Mouse (Mus musculus) embryo, embryonic 11.5 days (tissue): ENCODE data around the gene Prph.
"Not testable (repeated sequence)": the region's sequence is repeated elsewhere in the genome, so short reads cannot be mapped to it uniquely, and the experiment has no call there.

Experiments used
- DNase-seq: peaks from one replicate; pipeline ENCODE4 v3.0.0-alpha.2; 2012; ENCODE audit warnings: low read depth, low spot score

The Prph gene

DNA sequence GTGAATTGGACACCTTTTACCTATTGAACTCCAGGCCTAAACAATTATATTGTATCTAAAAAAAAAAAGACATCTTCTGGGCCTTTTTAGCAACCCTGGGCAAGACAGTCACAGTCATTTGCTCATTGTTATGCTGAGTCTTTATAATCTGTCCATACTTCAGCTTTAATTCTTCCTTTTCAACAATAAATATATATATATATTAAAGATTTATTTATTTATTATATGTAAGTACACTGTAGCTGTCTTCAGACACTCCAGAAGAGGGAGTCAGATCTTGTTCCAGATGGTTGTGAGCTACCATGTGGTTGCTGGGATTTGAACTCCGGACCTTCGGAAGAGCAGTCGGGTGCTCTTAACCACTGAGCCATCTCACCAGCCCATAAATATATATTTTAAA is 21.0 kb downstream of the Prph start:
- not testable (repeated sequence) for DNase-seq

GRCm38 (mm10) chr15:99078181-99078910 is 23.4 kb downstream of the Prph start:
- DNase-seq: no peak

GRCm38 (mm10) chr15:99079804-99080203 is 24.8 kb downstream of the Prph start:
- DNase-seq: no peak

DNA sequence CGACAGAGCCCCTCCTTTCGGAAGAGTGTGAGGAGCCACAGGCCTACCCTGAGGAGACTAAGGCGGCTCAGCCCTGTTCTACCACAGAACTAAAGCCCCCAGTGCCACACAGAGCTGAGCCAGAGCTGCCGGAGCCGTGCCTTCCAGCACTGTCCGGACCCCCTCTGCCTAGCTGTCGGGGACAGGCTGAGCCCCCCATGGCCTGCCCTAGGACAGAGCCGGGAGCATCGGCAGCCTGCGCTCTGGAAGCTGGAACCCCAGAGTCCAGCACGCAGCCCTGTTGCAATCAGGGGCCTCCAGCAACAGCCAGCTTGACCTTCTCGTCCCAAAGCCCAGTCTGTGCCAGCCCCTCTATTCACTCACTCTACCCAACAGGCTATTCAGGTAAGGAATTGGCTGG is 27.3 kb downstream of the Prph start:
- DNase-seq: no peak

DNA sequence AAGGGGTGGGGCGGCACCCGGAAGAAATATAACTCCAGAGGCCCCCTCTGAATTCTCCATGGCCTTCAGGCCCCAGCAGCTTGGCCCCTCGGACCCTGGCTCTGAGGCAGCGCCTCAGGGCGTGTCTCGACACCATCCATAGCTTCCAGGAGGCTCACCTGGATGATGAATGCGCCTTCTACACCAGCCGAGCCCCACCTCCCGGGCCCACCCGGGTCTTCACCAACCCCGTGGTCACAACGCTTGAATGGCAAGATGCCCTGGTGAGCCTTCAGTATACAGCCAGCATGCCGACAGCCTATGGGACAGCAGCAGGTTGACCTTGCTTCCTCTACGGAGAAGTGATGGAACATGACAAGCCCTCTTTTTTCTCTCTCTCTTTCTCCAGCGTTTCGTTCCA is 27.9 kb downstream of the Prph start:
- DNase-seq: no peak

GRCm38 (mm10) chr15:99083258-99083657 is 28.3 kb downstream of the Prph start:
- no peak for DNase-seq

GRCm38 (mm10) chr15:99083867-99084557 is 29.0 kb downstream of the Prph start:
- no peak for DNase-seq

DNA sequence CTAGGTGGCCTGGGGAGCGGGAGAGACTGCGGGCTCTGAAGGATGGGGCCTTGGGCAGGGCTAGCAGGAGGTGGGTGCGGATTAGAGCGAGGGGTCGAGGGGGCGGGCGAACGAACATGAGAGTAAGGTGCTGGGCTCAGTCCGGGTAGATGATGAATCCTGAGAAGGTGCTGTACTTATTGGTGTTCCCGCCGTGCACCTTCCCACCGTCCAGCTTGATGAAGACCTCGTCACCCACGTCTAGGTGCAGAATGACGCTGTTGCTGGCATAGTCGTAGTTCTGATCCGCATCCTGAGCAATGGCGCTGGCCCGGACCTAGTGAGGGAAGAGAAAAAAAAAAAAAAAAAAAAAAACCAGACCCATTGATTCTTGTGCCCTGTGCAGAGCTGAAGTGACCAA is 29.6 kb downstream of the Prph start:
- no peak for DNase-seq

GRCm38 (mm10) chr15:99085997-99086396 is 31.0 kb downstream of the Prph start:
- DNase-seq: no peak

DNA sequence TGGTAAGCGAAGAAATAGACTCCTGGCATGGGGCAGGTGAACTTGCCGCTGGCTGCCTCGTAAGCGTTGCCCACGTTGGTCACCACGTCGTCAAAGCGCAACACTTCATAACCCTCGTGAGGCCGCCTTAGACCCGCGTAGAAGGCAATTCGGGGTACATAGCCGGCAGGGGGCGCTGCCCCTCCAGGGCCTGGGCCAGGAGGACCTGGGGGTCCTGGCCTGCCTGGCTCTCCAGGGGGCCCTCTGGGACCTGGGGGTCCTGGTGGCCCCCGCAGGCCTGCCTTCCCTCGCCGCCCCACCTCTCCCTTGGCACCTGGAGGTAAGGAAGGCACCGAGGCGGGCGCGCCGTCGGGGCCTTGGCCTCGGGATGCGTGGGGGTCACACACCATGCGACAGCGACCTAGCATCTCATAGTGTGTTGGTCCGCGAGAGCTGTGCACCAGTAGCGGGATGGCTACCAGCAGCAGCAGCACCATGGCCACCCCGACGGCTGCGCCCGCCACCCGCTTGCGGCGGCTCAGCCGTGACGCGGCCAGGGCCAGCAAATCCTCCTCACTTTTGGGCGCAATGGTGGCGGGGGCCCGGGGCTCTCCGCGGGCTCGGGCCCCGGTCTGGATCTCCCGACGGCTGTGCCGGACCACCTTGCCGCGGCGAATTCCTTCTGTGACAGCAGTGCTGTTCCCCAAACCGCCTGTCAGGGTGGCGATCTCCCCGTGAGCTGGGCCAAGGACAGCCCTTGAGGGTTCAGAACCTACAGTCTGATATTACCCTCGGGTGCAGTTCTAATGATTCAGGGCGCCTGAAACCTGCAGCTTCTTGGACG is 32.5 kb downstream of the Prph start, which contains the start of gene C1ql4:
C1ql4 (minus strand) TSS at position 565 of the 823 bp plus-strand sequence.
- no peak for DNase-seq

- DNase-seq: no peak
These were observed 33.3 kb downstream of the Prph start for GRCm38 (mm10) chr15:99088292-99088691.

DNA sequence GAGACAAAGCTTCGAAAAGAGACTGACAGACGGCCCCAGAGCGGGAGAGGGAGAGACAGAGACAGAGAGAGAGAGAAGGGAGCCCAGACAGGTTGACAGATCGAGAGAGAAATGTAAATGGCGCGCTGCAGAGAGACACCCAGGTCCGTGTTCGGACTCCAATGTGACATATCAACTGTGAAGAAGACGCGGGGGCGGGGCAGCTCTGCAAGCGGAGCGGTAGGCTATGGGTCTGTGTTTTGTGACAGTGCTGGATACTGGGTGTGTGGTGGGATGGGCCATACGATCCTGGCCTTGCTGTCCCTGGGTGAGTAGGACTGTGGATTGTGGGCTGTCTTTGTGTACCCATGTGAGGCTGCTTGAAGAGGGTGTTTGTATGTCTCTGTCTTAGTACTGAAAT is 34.1 kb downstream of the Prph start:
- no peak for DNase-seq

GRCm38 (mm10) chr15:99092870-99093269 is 37.9 kb downstream of the Prph start, which contains the start of gene Dnajc22:
Gene Dnajc22, plus strand, starts transcription at chr15:99093170.
- no peak for DNase-seq

DNA sequence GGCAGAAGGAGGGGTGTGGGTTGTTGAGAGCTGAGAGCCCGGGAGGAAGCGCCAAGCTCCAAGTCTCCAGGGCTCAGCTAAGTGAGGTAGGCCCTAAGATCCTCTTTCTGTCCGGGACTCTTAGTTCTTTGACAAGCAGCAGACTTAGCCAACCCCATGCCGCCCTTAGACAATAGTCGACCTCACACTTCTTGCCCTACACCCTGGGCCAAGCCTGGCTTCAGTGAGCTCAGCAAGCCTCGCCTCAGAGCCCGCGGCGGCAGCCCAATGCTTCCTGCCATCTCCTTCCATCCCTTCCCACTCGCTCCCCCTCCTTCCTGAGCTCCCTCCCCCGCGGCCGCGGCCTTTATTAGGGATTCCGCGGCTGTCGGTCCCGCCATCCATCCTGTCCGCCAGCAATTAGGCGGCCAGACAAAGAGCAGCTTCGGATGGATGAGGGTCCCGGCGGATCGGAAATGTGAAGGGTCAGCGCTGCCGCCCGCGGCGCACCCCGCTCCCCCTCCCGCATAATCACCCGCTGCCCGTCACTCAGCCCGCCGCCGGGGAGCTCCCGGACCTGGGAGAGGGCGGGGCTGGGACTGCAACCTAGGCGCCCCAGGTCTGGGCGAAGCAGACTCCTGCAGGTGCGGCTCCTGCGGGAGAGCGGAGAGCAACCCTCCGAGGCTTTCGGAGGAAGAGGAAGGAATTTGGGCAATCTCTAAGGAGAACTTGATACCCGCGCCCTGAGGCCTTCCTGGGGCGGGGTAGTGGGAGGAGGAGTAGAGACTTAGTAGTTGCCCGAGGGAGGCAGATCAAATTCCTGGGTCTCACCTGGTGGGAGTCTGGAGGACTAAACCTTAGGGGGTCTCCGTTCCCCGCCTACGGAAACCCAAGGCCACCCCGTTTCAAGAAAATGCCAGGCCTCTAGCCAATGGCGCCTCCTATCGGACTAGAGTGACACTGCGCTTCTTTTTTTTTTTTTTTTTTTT is 38.6 kb downstream of the Prph start:
- no peak for DNase-seq

- DNase-seq: no peak
These were observed 39.8 kb downstream of the Prph start for GRCm38 (mm10) chr15:99094631-99095270.

DNA sequence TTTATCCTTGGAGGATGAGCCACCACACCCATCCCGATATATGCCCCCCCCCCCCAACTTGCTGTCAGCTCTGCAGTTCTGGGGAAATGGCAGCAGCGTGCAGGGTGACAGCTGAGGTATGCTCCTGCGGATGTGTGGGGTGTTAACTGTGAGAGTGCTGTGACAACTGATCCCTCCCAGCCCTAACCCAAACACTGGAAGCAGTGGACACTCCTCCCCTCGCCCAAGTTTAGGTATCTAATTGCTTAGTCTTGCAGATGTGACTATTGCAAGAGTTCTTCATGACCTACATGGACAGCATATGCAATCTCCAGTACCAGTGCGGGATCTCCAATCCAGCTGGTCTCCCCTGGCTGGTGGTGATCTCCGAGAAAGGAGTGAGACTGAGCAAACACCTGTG is 40.4 kb downstream of the Prph start:
- DNase-seq: no peak

- DNase-seq: no peak
These were observed 41.3 kb downstream of the Prph start for GRCm38 (mm10) chr15:99096061-99096793.

GRCm38 (mm10) chr15:99096831-99097500 is 42.0 kb downstream of the Prph start:
- no peak for DNase-seq

DNA sequence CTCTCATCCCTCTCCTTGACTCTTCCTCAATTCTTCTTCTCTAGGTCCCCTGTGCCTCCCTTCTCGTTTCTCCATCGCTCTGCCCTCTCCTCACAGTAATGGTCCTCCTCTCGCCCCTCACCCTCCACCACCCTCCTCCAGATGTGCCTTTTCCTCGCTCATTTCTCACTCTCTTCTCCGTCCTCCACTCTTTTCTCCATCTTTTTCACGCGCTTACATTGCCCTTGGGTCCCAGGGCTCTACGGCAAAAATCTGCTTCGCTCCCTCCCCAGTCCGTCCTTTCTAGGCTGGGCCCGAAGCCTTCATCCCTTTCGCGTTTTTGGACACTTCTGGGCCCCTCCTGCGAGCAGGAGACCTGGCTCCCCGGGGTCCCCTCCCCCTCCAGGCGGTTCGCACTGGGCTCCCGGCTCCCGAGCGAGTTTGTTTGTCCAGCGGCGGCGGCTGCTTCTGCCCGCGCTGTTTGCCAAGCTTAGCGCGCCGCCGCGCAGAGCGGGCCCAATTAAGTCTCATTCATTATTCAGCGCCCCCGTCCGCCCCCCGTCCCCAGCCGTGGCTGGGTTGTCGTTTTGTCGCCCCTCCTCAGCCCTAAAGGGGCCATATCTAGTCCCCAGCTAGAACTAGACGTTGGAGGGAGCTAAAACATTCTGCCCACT is 43.0 kb downstream of the Prph start:
- no peak for DNase-seq
